Mouse (Mus musculus) megakaryocyte-erythroid progenitor cell, adult 5-6 weeks (primary cell): ENCODE measurements around the gene Nrros. TPM values are rescaled to one million over a fixed set of nuclear protein-coding genes. Genes with fewer than 3 reads are reported as not detected.

Source experiments
- ATAC-seq: replicated peaks from 2 replicates; pipeline ENCODE4 v1.8.0; 2016; ENCODE audit warnings: mild to moderate bottlenecking, inconsistent platforms; ENCODE audit not compliant: severe bottlenecking, poor library complexity, low FRiP score, low TSS enrichment
- total RNA-seq, 2 experiments: library from RNA; stranded (forward) in 1 of 2; stranded (reverse) in 1 of 2; fragments of 200-1000, 215-1000 nt in 1 of 2; fragments of >200 nt in 1 of 2; fragmentation: Nextera tagmentation in 1 of 2; gene quantifications; 2 replicates each; pipeline ENCODE4 v1.2.3; 2014 to 2017

The Nrros gene
- 40.4 and 53.3 TPM in 2 replicates for total RNA-seq (2014; fragmentation: Nextera tagmentation)
- 33.4 and 40.3 TPM in 2 replicates for total RNA-seq (2017)

DNA sequence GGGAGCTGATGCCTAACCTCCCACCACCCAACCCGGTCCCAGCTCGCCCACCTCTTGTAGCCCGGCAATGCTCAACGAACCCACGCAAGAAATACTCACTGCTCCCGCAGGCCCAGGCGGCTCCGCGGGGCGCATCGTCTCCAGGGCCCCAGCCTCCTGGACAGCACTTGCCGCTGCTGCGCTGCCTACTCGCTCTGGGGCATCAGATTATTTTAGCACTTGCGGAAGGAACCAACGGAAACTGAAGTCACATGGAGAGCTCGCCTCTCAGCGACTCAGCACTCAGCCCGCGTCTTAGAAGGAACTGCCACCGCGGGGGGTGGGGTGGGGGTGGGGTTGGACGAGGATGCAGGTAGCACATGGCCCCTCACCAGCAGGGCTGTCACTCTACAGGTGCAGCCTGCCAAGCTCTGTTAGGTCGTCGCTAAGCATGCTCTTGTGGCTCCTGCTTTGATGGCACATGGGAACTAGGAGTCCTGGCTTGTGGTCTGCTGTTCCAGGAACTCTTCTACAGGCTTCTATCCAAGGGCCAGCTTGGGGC lies at the start of gene Nrros:
TSS of gene Nrros (minus strand) at position 314 of the 541 bp plus-strand sequence.
- peak; percentile 80 for ATAC-seq

DNA sequence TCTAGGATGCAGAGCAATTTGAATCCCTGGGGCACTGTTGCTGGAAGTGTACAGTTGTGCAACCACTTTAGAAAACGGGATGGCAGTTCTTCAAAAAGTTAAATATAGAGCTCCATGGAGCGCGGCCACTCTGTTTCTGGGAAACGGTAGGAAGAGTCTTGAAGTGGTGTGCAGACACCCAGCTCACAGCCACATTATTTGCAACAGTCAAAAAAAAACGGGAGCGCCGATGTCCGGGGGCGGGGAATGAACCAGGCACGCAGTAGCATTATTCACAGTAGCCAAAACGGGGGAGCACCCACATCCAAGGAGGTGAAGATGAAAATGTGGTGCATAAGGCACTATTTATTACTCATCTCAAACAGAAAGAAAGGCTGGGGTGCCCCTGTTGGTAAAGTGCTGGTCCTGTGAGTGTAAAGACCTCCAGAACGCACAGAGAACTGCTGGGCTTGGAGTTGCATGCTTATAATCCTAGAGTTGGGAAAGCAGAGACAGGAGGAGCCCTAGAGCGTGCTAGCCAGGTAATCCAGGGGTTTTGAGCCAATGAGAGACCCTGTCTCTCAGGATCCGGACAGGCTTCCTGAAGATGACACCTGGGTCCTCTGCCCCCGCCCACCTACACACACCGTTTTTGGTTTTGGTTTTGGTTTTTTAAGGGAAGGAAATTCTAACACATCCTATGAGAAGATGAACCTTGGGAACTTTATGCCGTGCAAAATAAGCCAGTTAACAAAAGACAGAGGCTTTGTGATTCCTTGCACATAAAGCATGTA lies 49.6 kb upstream of the Nrros start:
- no peak for ATAC-seq

DNA sequence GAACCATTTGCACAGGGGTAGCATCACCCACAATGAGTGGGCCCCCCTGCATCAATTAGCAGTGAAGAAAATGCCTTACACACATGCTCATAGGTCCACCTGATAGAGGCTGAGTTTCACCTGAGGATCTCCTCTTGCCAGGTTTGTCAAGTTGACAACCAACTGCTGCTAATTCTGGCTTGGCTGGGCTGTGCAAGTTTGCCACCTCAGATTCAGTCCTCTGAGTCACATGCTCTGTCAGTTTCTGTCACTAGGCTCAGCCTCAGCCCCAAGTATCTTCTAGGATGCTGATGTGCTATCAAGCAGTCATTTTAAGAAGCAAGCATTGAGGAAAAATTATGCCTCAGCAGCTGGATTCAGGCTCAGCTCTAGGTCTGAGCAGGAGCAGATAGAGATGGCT lies 48.8 kb upstream of the Nrros start:
- ATAC-seq = no peak

GRCm38 (mm10) chr16:32204902-32205301 lies 39.5 kb upstream of the Nrros start:
- no peak for ATAC-seq

DNA sequence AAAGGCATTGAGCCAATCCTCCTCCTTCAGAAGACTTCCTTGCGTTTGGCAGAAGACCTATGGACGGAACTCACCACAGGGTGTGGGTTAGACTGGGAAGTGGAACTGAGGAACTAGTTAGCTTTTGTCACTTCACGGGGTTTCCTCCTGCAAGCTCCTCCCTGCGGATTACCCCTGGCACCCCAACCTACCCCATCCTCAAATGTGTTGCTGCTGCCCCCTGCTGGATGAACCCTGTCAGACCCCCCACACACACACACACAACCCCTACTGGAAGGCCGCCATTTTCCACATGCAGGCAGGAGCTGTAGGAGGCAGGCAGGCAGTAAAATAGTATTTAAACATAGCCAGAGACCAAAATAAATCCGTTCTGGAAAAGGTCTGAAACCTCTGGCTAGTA lies 37.3 kb upstream of the Nrros start:
- peak; percentile 92 for ATAC-seq

DNA sequence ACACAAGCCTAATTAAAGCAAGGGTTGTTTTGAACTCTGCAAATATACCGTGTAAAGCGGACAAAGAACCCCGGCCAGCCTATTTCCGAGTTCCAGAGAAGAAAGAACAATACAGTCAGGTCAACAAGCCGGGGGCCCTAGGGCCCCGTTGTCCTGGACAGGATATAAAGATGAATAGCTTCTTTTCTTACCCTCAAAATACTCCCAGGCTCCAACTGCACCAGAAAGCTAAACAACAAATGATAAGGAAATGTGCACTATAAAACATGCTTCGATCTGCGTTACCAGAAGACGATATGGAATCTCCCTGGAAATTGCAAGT lies 35.6 kb upstream of the Nrros start:
- no peak for ATAC-seq

- ATAC-seq = peak; percentile 26; the same call in 1 of the 2 replicates
Observed at GRCm38 (mm10) chr16:32200256-32201003, 35.0 kb upstream of the Nrros start.

DNA sequence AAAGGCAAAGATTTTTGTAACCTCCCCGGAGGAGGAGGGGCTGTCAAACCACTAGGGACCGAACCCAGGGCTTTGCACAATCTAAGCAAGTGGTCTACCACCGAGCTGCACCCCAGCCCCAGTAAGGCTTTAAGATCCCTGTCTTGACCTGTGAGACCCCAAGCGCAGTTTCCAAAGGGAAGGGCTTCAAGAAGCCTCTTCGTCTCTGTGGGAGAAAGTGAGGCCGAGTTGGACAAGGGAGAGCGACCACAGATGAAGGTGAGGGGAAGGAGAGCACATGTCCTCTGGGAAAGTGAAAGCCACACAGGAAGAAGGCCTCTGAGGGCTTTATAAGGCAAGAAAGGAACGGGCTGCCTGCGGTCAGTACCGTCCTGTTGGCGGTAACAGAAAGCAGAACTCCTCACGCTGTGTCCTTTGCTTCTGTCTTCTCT lies 24.6 kb upstream of the Nrros start:
- ATAC-seq = peak; percentile 73

DNA sequence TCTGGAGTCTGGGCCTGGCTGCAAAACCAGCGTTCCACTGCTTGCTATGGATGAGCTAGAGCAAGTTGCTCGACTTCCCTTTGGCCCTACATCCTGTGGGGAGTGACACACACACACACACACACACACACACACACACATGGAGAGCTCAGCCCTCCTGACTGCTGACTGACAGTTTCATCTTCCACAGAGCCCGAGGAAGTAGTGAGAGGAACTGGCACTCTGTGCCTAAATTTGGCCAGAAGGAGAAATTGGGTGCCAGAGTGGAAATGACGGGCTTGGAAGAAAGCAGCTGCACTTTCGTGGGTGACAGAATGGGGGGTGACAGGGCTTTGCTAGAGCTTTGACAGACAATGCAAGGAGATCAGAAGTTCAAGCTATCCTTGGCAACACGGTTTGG lies 23.7 kb upstream of the Nrros start:
- no peak for ATAC-seq

DNA sequence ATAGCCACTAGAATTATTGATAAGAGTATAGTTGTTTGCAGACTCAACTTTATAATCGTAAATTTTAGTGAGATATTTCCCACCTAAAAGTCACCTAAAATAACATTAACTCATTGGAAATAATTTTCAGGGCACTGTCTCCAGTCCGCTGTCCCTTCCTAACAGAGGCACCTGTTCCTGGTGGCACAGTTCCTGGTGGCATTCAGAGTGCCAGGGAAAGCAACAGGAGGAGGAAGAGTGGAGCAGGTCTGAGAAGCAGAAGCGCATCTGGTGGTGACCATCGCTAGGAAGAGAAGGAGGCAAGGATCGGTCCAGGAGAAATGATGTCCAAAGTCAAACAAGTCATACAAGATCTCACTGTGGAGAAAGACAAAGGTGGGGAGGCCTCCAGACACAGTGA lies 20.7 kb upstream of the Nrros start:
- no peak for ATAC-seq

- ATAC-seq = no peak
Observed at GRCm38 (mm10) chr16:32179333-32179901, 14.0 kb upstream of the Nrros start, which contains the start of gene Bex6. TSS of gene Bex6 (plus strand) at chr16:32179823.

DNA sequence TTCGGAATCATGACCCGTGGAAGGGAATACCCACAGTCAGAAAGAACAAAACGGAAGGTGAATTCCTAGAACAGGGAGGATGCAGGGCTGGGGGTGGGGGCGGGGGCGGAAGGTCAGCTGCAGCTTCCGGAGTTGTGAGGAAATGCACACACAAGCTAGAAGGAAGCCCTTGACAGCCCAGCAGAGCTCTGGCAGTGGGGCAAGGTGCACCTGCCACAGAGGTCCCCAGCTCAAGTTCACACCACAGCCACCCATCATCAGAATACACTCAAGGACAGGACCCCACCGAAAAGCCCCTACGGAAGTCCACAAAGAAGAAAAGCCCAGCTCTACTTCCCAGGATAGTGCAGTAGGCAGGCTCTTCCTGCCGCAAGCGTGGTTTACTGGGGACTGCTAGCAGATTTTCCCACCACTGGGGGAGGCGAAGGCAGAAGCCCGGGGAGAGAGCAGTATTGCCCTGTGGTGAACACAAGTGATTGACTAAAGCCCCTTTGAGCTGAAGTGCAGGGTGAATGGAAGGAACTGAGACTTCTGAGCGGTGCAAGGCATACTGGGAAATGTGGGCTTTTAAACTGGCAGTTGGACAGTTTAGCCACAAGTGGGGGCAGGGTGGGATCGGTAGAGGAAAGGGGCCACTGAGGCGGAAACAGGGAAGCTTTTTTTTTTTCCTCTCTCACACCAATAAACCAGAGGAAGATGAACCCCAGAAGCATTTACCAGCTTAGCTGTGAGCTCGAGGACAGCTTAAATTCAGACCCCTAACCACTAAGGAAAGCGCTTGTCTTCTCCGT lies 11.7 kb upstream of the Nrros start:
- ATAC-seq = peak; percentile 76

DNA sequence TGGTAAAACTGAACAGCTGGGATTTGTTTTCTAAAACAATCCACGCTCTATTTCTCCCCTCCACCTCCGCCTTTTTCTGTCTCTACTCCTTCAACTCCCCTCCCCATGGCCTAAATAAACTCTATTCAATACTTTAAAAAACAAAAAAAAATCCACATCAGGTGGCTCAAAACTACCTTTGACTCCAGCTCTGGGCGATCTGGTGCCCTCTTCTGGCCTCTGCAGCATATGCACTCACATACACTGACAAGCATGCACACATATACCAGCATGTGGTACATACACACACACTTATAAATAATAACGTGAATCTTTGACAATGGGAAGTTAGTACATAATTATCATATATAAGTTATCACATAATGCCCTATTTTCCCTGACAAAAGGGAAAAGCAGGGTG lies 9.6 kb upstream of the Nrros start:
- ATAC-seq = no peak

GRCm38 (mm10) chr16:32174340-32175005 lies 9.1 kb upstream of the Nrros start:
- ATAC-seq = no peak

DNA sequence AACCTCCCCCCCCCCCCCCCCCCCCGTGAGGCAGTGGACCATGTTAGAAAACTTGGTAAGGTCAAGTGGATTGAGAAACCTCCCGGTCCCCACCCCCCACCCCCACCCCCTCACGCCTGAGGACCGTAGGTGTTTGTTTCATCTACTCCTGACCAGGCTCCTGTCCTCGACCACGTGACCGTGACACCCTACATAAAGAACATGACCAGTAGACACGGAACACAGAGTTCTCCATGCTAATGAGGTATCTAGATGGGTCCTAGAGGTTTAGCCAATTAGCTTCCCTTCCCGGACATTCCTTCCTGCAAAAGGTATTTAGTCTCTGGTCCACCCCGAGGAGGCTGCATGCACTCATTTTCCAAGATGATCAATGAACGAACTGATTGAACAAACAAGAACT lies 8.0 kb upstream of the Nrros start:
- ATAC-seq = no peak

- no peak for ATAC-seq
Observed at GRCm38 (mm10) chr16:32171031-32171731, 5.8 kb upstream of the Nrros start.

DNA sequence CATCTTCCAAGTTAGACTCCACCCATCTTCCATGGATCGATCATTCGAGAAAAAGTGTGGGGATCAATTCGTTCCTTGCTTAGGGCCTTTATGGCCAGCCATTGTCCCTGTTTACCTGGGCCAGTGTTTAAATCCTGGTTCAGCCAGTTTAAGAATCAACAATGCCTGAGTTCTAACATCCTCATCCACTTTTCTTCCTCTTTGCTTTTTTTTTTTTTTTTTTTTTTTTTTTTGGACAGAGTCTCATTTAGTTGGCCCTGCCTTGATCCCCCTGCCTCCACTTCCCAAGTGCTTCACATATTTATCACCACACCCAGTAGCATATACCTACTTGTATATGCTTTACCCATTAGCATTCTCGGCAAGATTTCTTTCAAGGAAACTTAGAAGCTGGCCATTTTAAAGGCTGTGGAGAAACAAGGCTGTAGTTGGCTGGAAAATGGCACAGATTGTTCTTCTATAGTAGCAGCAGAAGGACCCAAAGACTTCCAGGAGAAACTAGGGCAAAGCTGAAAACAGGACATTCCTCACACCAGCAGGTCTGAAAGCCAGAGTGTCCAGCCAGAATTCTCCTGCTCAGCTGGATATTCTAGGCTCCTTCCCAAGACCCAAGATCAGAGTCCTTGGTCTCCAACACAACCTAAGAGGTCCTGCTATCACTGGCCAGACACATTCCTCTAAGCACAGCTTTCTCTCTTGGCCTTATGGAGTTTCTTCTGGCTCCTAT lies 2.6 kb upstream of the Nrros start:
- ATAC-seq = no peak
